Mouse (Mus musculus): ENCODE data around the gene Dennd1a.

DNA sequence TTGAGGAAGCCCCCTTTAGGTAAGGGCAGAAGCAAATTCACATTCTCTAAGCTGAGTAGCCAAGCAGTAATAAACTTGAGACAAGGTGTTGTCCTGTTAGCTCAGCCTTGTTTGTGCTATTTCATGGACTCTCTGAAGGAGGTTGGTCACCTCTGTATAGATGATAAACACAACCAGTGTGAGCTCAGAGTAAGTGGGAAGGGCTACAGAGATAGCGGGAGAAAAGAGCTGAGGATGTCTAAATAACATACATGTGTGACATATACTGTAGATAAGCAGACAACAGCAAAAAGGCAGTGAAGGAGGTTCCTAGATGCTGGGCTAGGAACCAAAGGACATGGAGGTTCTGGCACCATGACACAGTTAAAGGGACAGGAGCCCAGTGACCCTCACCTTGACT, 286.2 kb downstream of the Dennd1a start:
- no peak for TF ChIP-seq CTCF (IDR thresholded peaks at IDR 0.05; ENCODE audit: control insufficient read depth, insufficient read depth, insufficient replicate concordance, low read depth, low read length)
- TF ChIP-seq POLR2A (IDR thresholded peaks at IDR 0.05; ENCODE audit: control insufficient read depth, low read depth, low read length): no peak
